Comparison of ENCODE assay signal across 8 mouse cellular contexts in genomic region chr2:127070435-127070841, GRCm38 (mm10). TPM values are rescaled to one million over a fixed set of nuclear protein-coding genes. Genes with fewer than 3 reads are reported as not detected.
DNase-seq lines count a peak whose midpoint lies in the region; ATAC-seq and TF ChIP-seq lines count a peak whose summit lies in the region.

Gene Blvra, plus strand, starts transcription at chr2:127070665.

- H3K4me1 ChIP-seq in embryonic facial prominence, embryonic 13.5 days = peaks cover 12% of the 10 kb centered on the region
- H3K4me1 ChIP-seq in kidney, adult 2 months (ENCODE audit: control insufficient read depth, insufficient read depth, low read length) = peaks cover 7% of the 10 kb centered on the region
- peaks cover 8% of the 10 kb centered on the region for H3K4me1 ChIP-seq in limb, embryonic 12.5 days (replicated peaks)
- H3K4me1 ChIP-seq in midbrain, embryonic 15.5 days = peaks cover 12% of the 10 kb centered on the region; the same call in 1 of the 2 replicates
- H3K4me1 ChIP-seq in spleen, adult 2 months (ENCODE audit: control insufficient read depth, insufficient read depth, insufficient read length) = no peaks in the 10 kb centered on the region; the same call in none of the 2 replicates

- H3K9ac ChIP-seq in embryonic facial prominence, embryonic 13.5 days = peak within 1 kb of the TSS; percentile 80
- peak within 1 kb of the TSS; percentile 78 for H3K9ac ChIP-seq in limb, embryonic 12.5 days (replicated peaks)
- peak within 1 kb of the TSS; percentile 83 for H3K9ac ChIP-seq in midbrain, embryonic 15.5 days

- peak within 1 kb of the TSS; percentile 64 for H3K27ac ChIP-seq in embryonic facial prominence, embryonic 13.5 days
- peak within 1 kb of the TSS; percentile 54 for H3K27ac ChIP-seq in kidney, adult 2 months (ENCODE audit: insufficient read depth, low read depth, low read length)
- peak within 1 kb of the TSS; percentile 79 for H3K27ac ChIP-seq in limb, embryonic 12.5 days
- peak within 1 kb of the TSS; percentile 72 for H3K27ac ChIP-seq in midbrain, embryonic 15.5 days
- peak within 1 kb of the TSS; percentile 51 for H3K27ac ChIP-seq in spleen, adult 2 months (ENCODE audit: insufficient read depth, low read length)

- peak; percentile 85 for DNase-seq in 3134 (ENCODE audit: extremely low read depth, insufficient read length, low spot score)
- peak; percentile 93 for DNase-seq in adrenal gland, postnatal 36 days
- peak; percentile 92 to 94 for DNase-seq in heart, adult 18-20 months
- peak; percentile 96 for DNase-seq in kidney, adult 2 months
- DNase-seq in spleen, adult 2 months (ENCODE audit: low read depth in 1 of 2, low spot score in 2 of 2) = peak; percentile 71 to 89

- TF ChIP-seq POLR2A in kidney, adult 2 months (IDR thresholded peaks at IDR 0.05; ENCODE audit: low read depth, low read length) = no peak
- TF ChIP-seq POLR2A in spleen, adult 2 months (IDR thresholded peaks at IDR 0.05; ENCODE audit: low read depth, low read length) = no peak

- no peaks in the 10 kb centered on the region for H3K9me3 ChIP-seq in embryonic facial prominence, embryonic 13.5 days
- H3K9me3 ChIP-seq in limb, embryonic 12.5 days = no peaks in the 10 kb centered on the region
- no peaks in the 10 kb centered on the region for H3K9me3 ChIP-seq in midbrain, embryonic 15.5 days

- no peak for TF ChIP-seq CTCF in kidney, adult 2 months (conservative IDR thresholded peaks at IDR 0.05; ENCODE audit: insufficient read depth, insufficient read length, low read depth, low read length)
- no peak for TF ChIP-seq CTCF in spleen, adult 2 months (IDR thresholded peaks at IDR 0.05; ENCODE audit: extremely low read depth, insufficient read depth, insufficient read length, insufficient replicate concordance)

- H3K36me3 ChIP-seq in embryonic facial prominence, embryonic 13.5 days = peaks cover 15% of the 10 kb centered on the region
- no peaks in the 10 kb centered on the region; the same call in 1 of the 2 replicates for H3K36me3 ChIP-seq in kidney, adult 2 months (ENCODE audit: control insufficient read depth, insufficient read depth, low read length)
- H3K36me3 ChIP-seq in limb, embryonic 12.5 days = peaks cover 15% of the 10 kb centered on the region; the same call in 1 of the 2 replicates
- peaks cover 4% of the 10 kb centered on the region; the same call in 1 of the 2 replicates for H3K36me3 ChIP-seq in midbrain, embryonic 15.5 days (replicated peaks)
- H3K36me3 ChIP-seq in spleen, adult 2 months (ENCODE audit: control insufficient read depth, insufficient read depth, low read length) = peaks cover 9% of the 10 kb centered on the region

- peak within 1 kb of the TSS; percentile 65 for H3K4me3 ChIP-seq in embryonic facial prominence, embryonic 13.5 days
- H3K4me3 ChIP-seq in kidney, adult 2 months (ENCODE audit: insufficient read depth, low read depth, low read length) = peak within 1 kb of the TSS; percentile 83
- peak within 1 kb of the TSS; percentile 62 for H3K4me3 ChIP-seq in limb, embryonic 12.5 days (replicated peaks)
- peak within 1 kb of the TSS; percentile 90 for H3K4me3 ChIP-seq in midbrain, embryonic 15.5 days
- peak within 1 kb of the TSS; percentile 69 for H3K4me3 ChIP-seq in spleen, adult 2 months (ENCODE audit: extremely low read depth, insufficient read depth, insufficient read length)

- peak; percentile 97 for ATAC-seq in embryonic facial prominence, embryonic 13.5 days (ENCODE audit: insufficient number of reproducible peaks, insufficient read depth, low FRiP score, low TSS enrichment, low read depth)
- peak; percentile 99 for ATAC-seq in limb, embryonic 12.5 days (ENCODE audit: insufficient number of reproducible peaks, insufficient read depth, low FRiP score, low TSS enrichment, low read depth)
- peak; percentile 99 for ATAC-seq in midbrain, embryonic 15.5 days (replicated peaks)

- under 1% methylated on average over 32 of the region's 32 CpGs for WGBS in embryonic facial prominence, embryonic 13.5 days
- WGBS in kidney, adult 2 months = 0% methylated on average over 32 of the region's 32 CpGs
- WGBS in limb, embryonic 12.5 days = under 1% methylated on average over 32 of the region's 32 CpGs
- WGBS in midbrain, embryonic 15.5 days = 1% methylated on average over 28 of the region's 32 CpGs
- WGBS in spleen, adult 2 months = 1% methylated on average over 32 of the region's 32 CpGs

- no peaks in the 10 kb centered on the region for H3K27me3 ChIP-seq in embryonic facial prominence, embryonic 13.5 days
- H3K27me3 ChIP-seq in kidney, adult 2 months (replicated peaks; ENCODE audit: control insufficient read depth, insufficient read depth, low read length) = no peaks in the 10 kb centered on the region
- H3K27me3 ChIP-seq in limb, embryonic 12.5 days = no peaks in the 10 kb centered on the region
- H3K27me3 ChIP-seq in midbrain, embryonic 15.5 days (replicated peaks) = no peaks in the 10 kb centered on the region
- no peaks in the 10 kb centered on the region for H3K27me3 ChIP-seq in spleen, adult 2 months (ENCODE audit: control insufficient read depth, insufficient read depth, low read length)

- peak within 1 kb of the TSS; percentile 69 for H3K4me2 ChIP-seq in embryonic facial prominence, embryonic 13.5 days
- peak within 1 kb of the TSS; percentile 67 for H3K4me2 ChIP-seq in limb, embryonic 12.5 days
- peak within 1 kb of the TSS; percentile 77 for H3K4me2 ChIP-seq in midbrain, embryonic 15.5 days

RNA-seq across cellular contexts. Expression of gene Blvra, which starts in this region (rescaled TPM):
- 10 to 100 TPM; 24.3 to 33.8 TPM for total RNA-seq in adrenal gland, postnatal 36 days (2021)
- 55.4 and 63.4 TPM in 2 replicates for polyA plus RNA-seq in embryonic facial prominence, embryonic 13.5 days (2015; fragmentation: Nextera tagmentation; extraction: Ambion mirVana)
- 10 to 100 TPM; 20.3 to 21.1 TPM for total RNA-seq in heart, adult 18-20 months (2021)
- polyA plus RNA-seq in kidney, adult 2 months (2012; rRNA removed) = 30.1 and 43.3 TPM in 2 replicates
- 35.6 and 40.2 TPM in 2 replicates for polyA plus RNA-seq in limb, embryonic 12.5 days (2016; fragmentation: Nextera tagmentation; extraction: Ambion mirVana)
- 27.3 and 28.2 TPM in 2 replicates for polyA plus RNA-seq in midbrain, embryonic 15.5 days (2015; fragmentation: Nextera tagmentation; extraction: Ambion mirVana)
- 7.3 and 11.3 TPM in 2 replicates for polyA plus RNA-seq in spleen, adult 2 months (2012; rRNA removed)

Comparison
In these comparisons a context has a peak if more than half of its experiments do, and no peak if none do; other contexts are left out.
1. Peak in every context shown above with its lines: DNase-seq, ATAC-seq, H3K4me3 ChIP-seq and H3K27ac ChIP-seq.